Mouse (Mus musculus) yolk sac, embryonic 10.5 days (tissue): ENCODE results near the gene Nck1.

Experiments used
- DNase-seq: peaks from one replicate; pipeline ENCODE4 v3.0.0-alpha.2; 2017; ENCODE audit warnings: low spot score

Gene Nck1

GRCm38 (mm10) chr9:100470936-100471604 is 74.9 kb downstream of the Nck1 start:
- no peak for DNase-seq

GRCm38 (mm10) chr9:100470228-100470627 is 75.7 kb downstream of the Nck1 start:
- no peak for DNase-seq

GRCm38 (mm10) chr9:100469681-100470080 is 76.3 kb downstream of the Nck1 start:
- DNase-seq: no peak

- DNase-seq: no peak
These were observed 77.8 kb downstream of the Nck1 start for GRCm38 (mm10) chr9:100468151-100468550.

GRCm38 (mm10) chr9:100467653-100468052 is 78.3 kb downstream of the Nck1 start:
- no peak for DNase-seq

GRCm38 (mm10) chr9:100466743-100467142 is 79.2 kb downstream of the Nck1 start:
- no peak for DNase-seq

- DNase-seq: no peak
These were observed 79.9 kb downstream of the Nck1 start for GRCm38 (mm10) chr9:100465988-100466387.

- DNase-seq: no peak
These were observed 80.6 kb downstream of the Nck1 start for GRCm38 (mm10) chr9:100465380-100465779.

- no peak for DNase-seq
These were observed 82.2 kb downstream of the Nck1 start for GRCm38 (mm10) chr9:100463771-100464170.

GRCm38 (mm10) chr9:100462098-100462497 is 83.8 kb downstream of the Nck1 start:
- DNase-seq: no peak

- no peak for DNase-seq
These were observed 84.3 kb downstream of the Nck1 start for GRCm38 (mm10) chr9:100461671-100462070.

- DNase-seq: no peak
These were observed 85.7 kb downstream of the Nck1 start for GRCm38 (mm10) chr9:100460203-100460602.

- no peak for DNase-seq
These were observed 87.8 kb downstream of the Nck1 start for GRCm38 (mm10) chr9:100457971-100458681.

GRCm38 (mm10) chr9:100454664-100454993 is 91.3 kb downstream of the Nck1 start:
- peak; percentile 17 for DNase-seq

GRCm38 (mm10) chr9:100453944-100454663 is 91.8 kb downstream of the Nck1 start:
- DNase-seq: peak; percentile 60

GRCm38 (mm10) chr9:100452432-100452831 is 93.5 kb downstream of the Nck1 start:
- DNase-seq: no peak

- DNase-seq: peak; percentile 51
These were observed 99.8 kb downstream of the Nck1 start for GRCm38 (mm10) chr9:100446059-100446686.
